Mouse (Mus musculus) brain, embryonic 14.5 days (tissue): ENCODE data around the gene Ildr2.

Experiments used
- CTCF ChIP-seq: fragments of 200-500 bp; IDR thresholded peaks from 2 replicates; pipeline ENCODE4 v1.5.1; 2012; ENCODE audit warnings: inconsistent platforms, mild to moderate bottlenecking, moderate library complexity, borderline replicate concordance; ENCODE audit not compliant: insufficient read depth, insufficient read length; ENCODE audit errors: extremely low read depth
- POLR2A ChIP-seq: fragments of 200-500 bp; IDR thresholded peaks from 2 replicates; pipeline ENCODE4 v1.6.1; 2012; ENCODE audit warnings: mild to moderate bottlenecking, inconsistent platforms, borderline replicate concordance; ENCODE audit not compliant: poor library complexity, insufficient read depth, insufficient read length, severe bottlenecking; ENCODE audit errors: extremely low read depth

DNA sequence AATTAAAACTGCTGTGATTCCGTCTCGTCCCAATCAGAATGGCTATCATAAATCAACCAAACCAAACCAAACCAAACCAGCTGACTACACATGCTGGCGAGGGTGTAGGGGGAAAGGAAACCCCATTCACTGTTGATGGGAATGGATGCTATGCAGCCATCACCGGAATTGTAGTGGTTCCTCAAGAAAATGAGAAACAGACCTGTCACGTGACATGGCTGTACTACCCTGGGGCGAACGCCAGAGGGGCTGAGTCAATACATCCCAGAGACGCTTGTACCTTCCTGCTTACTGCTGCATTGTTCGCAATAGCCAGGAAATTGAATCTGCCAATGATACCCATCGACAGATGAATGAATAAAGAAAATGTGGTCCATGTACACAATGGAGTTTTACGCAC lies 95.8 kb downstream of the Ildr2 start:
- no peak for TF ChIP-seq POLR2A
- no peak for TF ChIP-seq CTCF
